Mouse (Mus musculus): ENCODE measurements around the gene Bcl2a1a.
"Not testable (repeated sequence)": the region's sequence is repeated elsewhere in the genome, so short reads cannot be mapped to it uniquely, and the experiment has no call there.

Bcl2a1a gene

GRCm38 (mm10) chr9:88956670-88957153, at the start of gene Bcl2a1a:
Gene Bcl2a1a (plus strand): TSS chr9:88956900.
- DNase-seq: not testable (repeated sequence)

GRCm38 (mm10) chr9:88916576-88916975, 40.1 kb upstream of the Bcl2a1a start:
- not testable (repeated sequence) for DNase-seq

- peak; percentile 6 for DNase-seq
Observed at GRCm38 (mm10) chr9:88938312-88938711, 18.4 kb upstream of the Bcl2a1a start.

- not testable (repeated sequence) for DNase-seq
Observed at GRCm38 (mm10) chr9:88951466-88951865, 5.2 kb upstream of the Bcl2a1a start.

GRCm38 (mm10) chr9:88953151-88953550, 3.5 kb upstream of the Bcl2a1a start:
- DNase-seq: not testable (repeated sequence)

- DNase-seq: not testable (repeated sequence)
Observed at GRCm38 (mm10) chr9:88955224-88955623, 1.5 kb upstream of the Bcl2a1a start.

- not testable (repeated sequence) for DNase-seq
Observed at GRCm38 (mm10) chr9:88956035-88956434, 665 bp upstream of the Bcl2a1a start.

GRCm38 (mm10) chr9:88958891-88959290, 2.2 kb downstream of the Bcl2a1a start:
- DNase-seq: no peak

GRCm38 (mm10) chr9:88959981-88960380, 3.3 kb downstream of the Bcl2a1a start:
- DNase-seq: not testable (repeated sequence)

GRCm38 (mm10) chr9:88966462-88966861, 9.8 kb downstream of the Bcl2a1a start:
- DNase-seq: not testable (repeated sequence)

GRCm38 (mm10) chr9:88969502-88969901, 12.8 kb downstream of the Bcl2a1a start:
- DNase-seq: not testable (repeated sequence)

GRCm38 (mm10) chr9:88976875-88977274, 20.2 kb downstream of the Bcl2a1a start:
- not testable (repeated sequence) for DNase-seq

- not testable (repeated sequence) for DNase-seq
Observed at GRCm38 (mm10) chr9:88979781-88980180, 23.1 kb downstream of the Bcl2a1a start.

GRCm38 (mm10) chr9:89001541-89001940, 44.8 kb downstream of the Bcl2a1a start:
- DNase-seq: not testable (repeated sequence)

All from right cerebral cortex, postnatal 25 days (tissue).